Mouse (Mus musculus): ENCODE results near the gene Gatad2b.
A peak's percentile ranks its signal among the peaks of the same experiment; 100 is the strongest.

DNA sequence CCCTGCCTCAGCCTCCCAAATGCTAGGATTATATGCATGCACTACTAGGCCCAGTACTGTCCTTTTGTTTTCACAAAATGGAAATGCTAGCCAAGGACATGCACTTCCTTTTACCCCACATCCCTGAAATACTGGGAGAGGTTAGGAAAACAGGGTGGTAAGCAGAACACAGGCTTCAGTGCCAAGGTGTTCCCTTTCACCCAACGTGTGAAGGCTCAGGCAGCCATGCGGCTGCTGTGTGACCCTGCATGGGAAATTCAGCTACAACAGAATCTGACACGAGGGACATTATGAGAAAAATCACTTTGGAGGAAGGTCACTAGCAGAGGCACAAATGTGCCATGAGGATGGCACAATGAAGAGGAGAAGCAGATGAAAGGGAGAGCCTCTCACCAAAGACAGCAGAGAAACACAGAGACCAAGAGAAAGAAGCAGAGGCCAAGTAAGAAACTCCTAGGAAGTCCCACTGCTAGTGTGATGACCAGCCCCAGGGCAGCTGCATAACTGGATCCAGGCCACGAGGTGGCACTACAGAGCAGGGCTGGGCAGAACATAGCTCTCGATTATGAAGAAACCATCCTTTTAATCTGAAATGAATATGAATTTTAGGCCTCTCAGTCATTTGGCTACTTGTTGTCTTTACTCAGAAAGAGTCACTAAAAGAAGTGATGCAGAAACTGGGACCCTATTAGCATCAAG is 119.5 kb downstream of the Gatad2b start:
- TF ChIP-seq CTCF (conservative IDR thresholded peaks at IDR 0.05; ENCODE audit: low read length) (peak; percentile 93), NANOG (IDR thresholded peaks at IDR 0.05; ENCODE audit: borderline replicate concordance, low read length) (no peak)
